ENCODE assay signal across 7 mouse cellular contexts in the genomic region with DNA sequence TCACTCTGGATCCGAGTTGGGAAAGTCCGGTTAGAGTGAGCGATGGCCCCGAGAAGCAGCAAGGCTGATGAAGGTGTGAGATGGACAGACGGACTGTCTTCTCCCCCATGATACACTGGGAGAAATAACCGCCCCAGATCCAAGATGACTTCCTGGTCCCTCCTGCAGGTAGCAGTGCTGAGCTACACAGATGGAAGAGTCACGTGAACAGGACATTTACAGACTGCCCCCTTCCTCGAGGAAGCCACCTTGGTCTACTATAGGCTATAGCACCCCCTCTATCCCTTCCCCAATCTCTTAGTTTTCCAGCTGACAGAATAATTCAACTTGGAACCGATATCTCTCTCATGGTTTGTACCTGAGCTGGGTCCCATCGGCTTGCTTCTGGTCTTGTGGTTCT. TPM values are rescaled to one million over a fixed set of nuclear protein-coding genes. Genes with fewer than 3 reads are reported as not detected.
DNase-seq lines count a peak whose midpoint lies in the region; ATAC-seq and TF ChIP-seq lines count a peak whose summit lies in the region.

No protein-coding gene starts in this region.

- intact Hi-C loops in left cerebral cortex, postnatal 36 days (cut with DNase I) = loop anchor here (2.0 to 5.0 kb wide), 2 partner anchors 44 to 81 kb away; no protein-coding TSS in a partner anchor

- peak overlapping the region; percentile 89 for H3K4me3 ChIP-seq in megakaryocyte, embryonic 14.5 days (replicated peaks)
- H3K4me3 ChIP-seq in forebrain, postnatal 0 days (ENCODE audit: low read depth, low read length) = peak overlapping the region; percentile 75
- peak overlapping the region; percentile 72 for H3K4me3 ChIP-seq in midbrain, embryonic 13.5 days (replicated peaks)

- H3K9ac ChIP-seq in forebrain, postnatal 0 days = no peak overlapping the region
- H3K9ac ChIP-seq in midbrain, embryonic 13.5 days (replicated peaks) = no peak overlapping the region

- peaks cover 82% of the 10 kb centered on the region for H3K27me3 ChIP-seq in megakaryocyte, embryonic 14.5 days (replicated peaks)
- no peaks in the 10 kb centered on the region; the same call in 1 of the 2 replicates for H3K27me3 ChIP-seq in forebrain, postnatal 0 days (ENCODE audit: insufficient read depth, low read length)
- H3K27me3 ChIP-seq in midbrain, embryonic 13.5 days = peaks cover 41% of the 10 kb centered on the region

- 0 out of 2 replicates have a peak overlapping the region, but pooled peaks have one; percentile 83 for H3K27ac ChIP-seq in forebrain, postnatal 0 days (ENCODE audit: low read depth, low read length)
- no peak overlapping the region for H3K27ac ChIP-seq in midbrain, embryonic 13.5 days

- peak; percentile 70 for DNase-seq in cerebellum, adult 8-10 months
- DNase-seq in forebrain, postnatal 0 days = peak; percentile 55
- peak; percentile 38 for DNase-seq in left cerebral cortex, postnatal 36 days (ENCODE audit: low spot score in 2 of 2)
- no peak for DNase-seq in spleen, adult 12 weeks (ENCODE audit: low spot score)

- 22% methylated on average over 10 of the region's 10 CpGs for WGBS in forebrain, postnatal 0 days
- WGBS in midbrain, embryonic 13.5 days = 27% methylated on average over 10 of the region's 10 CpGs

- H3K4me1 ChIP-seq in megakaryocyte, embryonic 14.5 days = peaks cover 19% of the 10 kb centered on the region
- peaks cover 2% of the 10 kb centered on the region; the same call in 1 of the 2 replicates for H3K4me1 ChIP-seq in forebrain, postnatal 0 days (ENCODE audit: insufficient read depth)
- H3K4me1 ChIP-seq in midbrain, embryonic 13.5 days (replicated peaks) = peaks cover 19% of the 10 kb centered on the region

- H3K9me3 ChIP-seq in megakaryocyte, embryonic 14.5 days = peaks cover 16% of the 10 kb centered on the region
- H3K9me3 ChIP-seq in forebrain, postnatal 0 days (ENCODE audit: low read length) = no peaks in the 10 kb centered on the region
- H3K9me3 ChIP-seq in midbrain, embryonic 13.5 days = peaks cover 4% of the 10 kb centered on the region; the same call in 1 of the 2 replicates

- H3K4me2 ChIP-seq in forebrain, postnatal 0 days (ENCODE audit: low read depth) = peak overlapping the region; percentile 88
- peak overlapping the region; percentile 98 for H3K4me2 ChIP-seq in midbrain, embryonic 13.5 days (replicated peaks)

- no peak for ATAC-seq in megakaryocyte, adult 5-6 weeks (ENCODE audit: poor library complexity, severe bottlenecking)
- peak; percentile 48; the same call in 1 of the 2 replicates for ATAC-seq in forebrain, postnatal 0 days
- ATAC-seq in midbrain, embryonic 13.5 days = peak; percentile 12; the same call in 1 of the 2 replicates

- H3K36me3 ChIP-seq in megakaryocyte, embryonic 14.5 days (replicated peaks; ENCODE audit: low read length) = no peaks in the 10 kb centered on the region
- no peaks in the 10 kb centered on the region for H3K36me3 ChIP-seq in forebrain, postnatal 0 days (ENCODE audit: insufficient read depth)
- H3K36me3 ChIP-seq in midbrain, embryonic 13.5 days = no peaks in the 10 kb centered on the region

- TF ChIP-seq CTCF in forebrain, postnatal 0 days (IDR thresholded peaks at IDR 0.05; ENCODE audit: low read depth) = peak; percentile 69

RNA-seq across cellular contexts. Expression of gene Neurl1a, which starts 0.6 kb away (rescaled TPM):
- 0.98 TPM in 1 of 2 replicates, not detected in the other for polyA plus RNA-seq in megakaryocyte, embryonic 14.5 days (2012; ENCODE audit: insufficient read depth, low replicate concordance)
- not detected in 2 replicates for total RNA-seq in megakaryocyte, adult 5-6 weeks (2015)
- not detected in 2 replicates for total RNA-seq in megakaryocyte, adult 5-6 weeks (2017)
- total RNA-seq in forebrain, postnatal 0 days (2014; rRNA removed) = 51.5 and 52.1 TPM in 2 replicates
- 11.6 and 15.7 TPM in 2 replicates for polyA plus RNA-seq in forebrain, postnatal 0 days (2015; fragmentation: Nextera tagmentation; extraction: Ambion mirVana)
- 100 to 1,000 TPM; 201 to 207 TPM for total RNA-seq in left cerebral cortex, postnatal 36 days (2021)
- 4.6 and 5.9 TPM in 2 replicates for polyA plus RNA-seq in midbrain, embryonic 13.5 days (2015; fragmentation: Nextera tagmentation; extraction: Ambion mirVana)

RNA-seq across cellular contexts. Expression of gene Calhm3, which starts 20.4 kb away (rescaled TPM):
- polyA plus RNA-seq in megakaryocyte, embryonic 14.5 days (2012; ENCODE audit: insufficient read depth, low replicate concordance) = not detected in 2 replicates
- not detected in 2 replicates for total RNA-seq in megakaryocyte, adult 5-6 weeks (2015)
- not detected in 2 replicates for total RNA-seq in megakaryocyte, adult 5-6 weeks (2017)
- total RNA-seq in forebrain, postnatal 0 days (2014; rRNA removed) = not detected in 2 replicates
- polyA plus RNA-seq in forebrain, postnatal 0 days (2015; fragmentation: Nextera tagmentation; extraction: Ambion mirVana) = 0.19 TPM in 1 of 2 replicates, not detected in the other
- total RNA-seq in left cerebral cortex, postnatal 36 days (2021) = not detected
- polyA plus RNA-seq in midbrain, embryonic 13.5 days (2015; fragmentation: Nextera tagmentation; extraction: Ambion mirVana) = not detected in 2 replicates

RNA-seq across cellular contexts. Expression of gene Calhm1, which starts 33.9 kb away (rescaled TPM):
- not detected in 2 replicates for polyA plus RNA-seq in megakaryocyte, embryonic 14.5 days (2012; ENCODE audit: insufficient read depth, low replicate concordance)
- not detected in 2 replicates for total RNA-seq in megakaryocyte, adult 5-6 weeks (2015)
- not detected in 2 replicates for total RNA-seq in megakaryocyte, adult 5-6 weeks (2017)
- not detected in 2 replicates for total RNA-seq in forebrain, postnatal 0 days (2014; rRNA removed)
- polyA plus RNA-seq in forebrain, postnatal 0 days (2015; fragmentation: Nextera tagmentation; extraction: Ambion mirVana) = not detected in 2 replicates
- not detected for total RNA-seq in left cerebral cortex, postnatal 36 days (2021)
- polyA plus RNA-seq in midbrain, embryonic 13.5 days (2015; fragmentation: Nextera tagmentation; extraction: Ambion mirVana) = not detected in 2 replicates

RNA-seq across cellular contexts. Expression of gene Calhm2, which starts 39.9 kb away (rescaled TPM):
- polyA plus RNA-seq in megakaryocyte, embryonic 14.5 days (2012; ENCODE audit: insufficient read depth, low replicate concordance) = 3.1 and 3.2 TPM in 2 replicates
- total RNA-seq in megakaryocyte, adult 5-6 weeks (2015) = 22.8 and 24.6 TPM in 2 replicates
- 42.8 and 45.7 TPM in 2 replicates for total RNA-seq in megakaryocyte, adult 5-6 weeks (2017)
- 1.1 and 2.9 TPM in 2 replicates for total RNA-seq in forebrain, postnatal 0 days (2014; rRNA removed)
- polyA plus RNA-seq in forebrain, postnatal 0 days (2015; fragmentation: Nextera tagmentation; extraction: Ambion mirVana) = 0.62 and 0.80 TPM in 2 replicates
- total RNA-seq in left cerebral cortex, postnatal 36 days (2021) = 1 to 10 TPM; 6.1 to 6.7 TPM
- polyA plus RNA-seq in midbrain, embryonic 13.5 days (2015; fragmentation: Nextera tagmentation; extraction: Ambion mirVana) = 0.82 and 1.0 TPM in 2 replicates

Comparison
In these comparisons a context has a peak if more than half of its experiments do, and no peak if none do; other contexts are left out.
1. RNA of gene Neurl1a, which starts 0.6 kb away (total RNA-seq): 201 to 207 TPM in left cerebral cortex, postnatal 36 days and 51.5 to 52.1 TPM in forebrain, postnatal 0 days; not detected in megakaryocyte, adult 5-6 weeks; every median in the first group is over 10 times any median in the second.
2. Peak in every context shown above with its lines, with median percentiles within 50 percentile points of each other: H3K4me3 ChIP-seq.